Mouse (Mus musculus) bone marrow macrophage, adult 2 months (primary cell): ENCODE measurements around the gene Akr1a1.

Experiments used
- CTCF ChIP-seq: IDR thresholded peaks from 2 replicates; pipeline ENCODE4 v1.5.1; 2012; ENCODE audit warnings: low read depth, mild to moderate bottlenecking, low read length, moderate library complexity
- POLR2A ChIP-seq: IDR thresholded peaks from 2 replicates; pipeline ENCODE4 v1.6.1; 2012; ENCODE audit warnings: mild to moderate bottlenecking, low read depth, low read length, borderline replicate concordance

DNA sequence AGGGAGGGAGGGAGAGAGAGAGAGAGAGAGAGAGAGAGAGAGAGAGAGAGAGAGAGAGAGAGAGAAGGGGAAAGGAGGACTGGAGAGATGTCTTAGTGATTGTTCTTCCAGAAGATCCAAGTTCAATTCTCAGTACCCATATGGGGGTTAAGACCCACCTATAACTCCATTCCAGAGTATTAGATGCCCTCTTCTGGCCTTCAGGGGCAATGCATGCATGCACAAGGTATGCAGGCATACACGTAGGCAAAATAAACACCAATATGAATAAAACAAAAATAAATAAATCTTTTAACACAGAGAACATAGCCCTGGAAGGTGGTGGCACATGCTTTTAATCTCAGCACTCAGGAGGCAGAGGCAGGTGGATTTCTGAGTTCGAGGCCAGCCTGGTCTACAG, 17.8 kb upstream of the Akr1a1 start:
- TF ChIP-seq CTCF (no peak), POLR2A (no peak)
